Mouse (Mus musculus) intestine, embryonic 15.5 days (tissue): ENCODE results near the gene Ppargc1a. TPM values are rescaled to one million over a fixed set of nuclear protein-coding genes. Genes with fewer than 3 reads are reported as not detected.

Experiments used
- ATAC-seq: fragments of 200-750 bp; cut with Nextera tagmentation; 2 replicates; pipeline ENCODE4 v1.8.0; 2017; ENCODE audit warnings: moderate TSS enrichment, moderate library complexity
- H3K27ac ChIP-seq: fragments of 300-500 bp; sonication (generic); 2 replicates; pipeline ENCODE4 v1.5.1; 2015; ENCODE audit warnings: mild to moderate bottlenecking, inconsistent platforms
- H3K27me3 ChIP-seq: fragments of 300-500 bp; sonication (generic); replicated peaks from 2 replicates; pipeline ENCODE4 v1.6.1; 2015; ENCODE audit warnings: inconsistent platforms
- H3K36me3 ChIP-seq: fragments of 300-500 bp; sonication (generic); 2 replicates; pipeline ENCODE4 v1.6.1; 2015; ENCODE audit warnings: inconsistent platforms
- H3K4me1 ChIP-seq: fragments of 300-500 bp; sonication (generic); replicated peaks from 2 replicates; pipeline ENCODE4 v1.6.1; 2015; ENCODE audit warnings: inconsistent platforms
- H3K4me2 ChIP-seq: fragments of 300-500 bp; sonication (generic); replicated peaks from 2 replicates; pipeline ENCODE4 v1.6.1; 2015; ENCODE audit warnings: mild to moderate bottlenecking, inconsistent platforms
- H3K4me3 ChIP-seq: fragments of 300-500 bp; sonication (generic); replicated peaks from 2 replicates; pipeline ENCODE4 v1.5.1; 2015; ENCODE audit warnings: inconsistent platforms
- H3K9ac ChIP-seq: fragments of 300-500 bp; sonication (generic); 2 replicates; pipeline ENCODE4 v1.6.1; 2015; ENCODE audit warnings: inconsistent platforms
- H3K9me3 ChIP-seq: fragments of 300-500 bp; sonication (generic); 2 replicates; pipeline ENCODE4 v1.6.1; 2016; ENCODE audit warnings: inconsistent platforms
- WGBS: fragments of 180-500 bp; shearing (Covaris S2); methylation state at CpG from one replicate; pipeline ENCODE4 v1.1.7; 2015; 5-methylcytosine and 5-hydroxymethylcytosine counted together
- polyA plus RNA-seq: library from polyadenylated mRNA; unstranded; fragments of >200 nt; fragmentation: Nextera tagmentation; extraction: Ambion mirVana; gene quantifications from 2 replicates; pipeline ENCODE4 v1.2.1, GENCODE M21; 2015

Gene Ppargc1a
- polyA plus RNA-seq, 1 experiment from 2014 or later, result 6.9 TPM

DNA sequence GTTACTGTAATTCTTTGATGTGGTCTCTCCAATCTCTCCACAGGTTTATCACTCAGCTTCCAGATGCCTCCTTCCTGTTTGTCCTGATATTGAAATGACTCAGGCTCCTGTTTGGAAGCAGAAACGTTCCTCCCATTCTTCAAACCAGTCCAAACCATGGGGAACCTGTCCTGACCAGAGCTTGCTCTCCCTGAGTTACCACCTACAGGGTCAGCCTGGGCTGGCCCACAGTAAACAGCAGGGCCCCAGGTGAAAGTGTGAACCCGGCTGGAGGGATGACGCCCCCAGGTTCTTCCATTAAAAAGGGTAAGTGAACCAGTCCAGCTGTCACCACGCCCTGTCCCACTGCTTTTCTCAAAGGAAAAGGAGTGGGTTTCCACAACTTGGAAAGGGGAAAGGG lies 15.5 kb upstream of the Ppargc1a start:
- H3K36me3 ChIP-seq, result no peaks in the 10 kb centered on the region
- WGBS, result 60% methylated on average over 4 of the region's 4 CpGs
- H3K27ac ChIP-seq, result no peak overlapping the region
- ATAC-seq, result no peak
- peaks cover 8% of the 10 kb centered on the region; the same call in 1 of the 2 replicates for H3K4me1 ChIP-seq
- no peak overlapping the region for H3K4me2 ChIP-seq
- no peak overlapping the region for H3K9ac ChIP-seq
- H3K4me3 ChIP-seq, result no peak overlapping the region
- no peaks in the 10 kb centered on the region for H3K9me3 ChIP-seq
- no peaks in the 10 kb centered on the region for H3K27me3 ChIP-seq

DNA sequence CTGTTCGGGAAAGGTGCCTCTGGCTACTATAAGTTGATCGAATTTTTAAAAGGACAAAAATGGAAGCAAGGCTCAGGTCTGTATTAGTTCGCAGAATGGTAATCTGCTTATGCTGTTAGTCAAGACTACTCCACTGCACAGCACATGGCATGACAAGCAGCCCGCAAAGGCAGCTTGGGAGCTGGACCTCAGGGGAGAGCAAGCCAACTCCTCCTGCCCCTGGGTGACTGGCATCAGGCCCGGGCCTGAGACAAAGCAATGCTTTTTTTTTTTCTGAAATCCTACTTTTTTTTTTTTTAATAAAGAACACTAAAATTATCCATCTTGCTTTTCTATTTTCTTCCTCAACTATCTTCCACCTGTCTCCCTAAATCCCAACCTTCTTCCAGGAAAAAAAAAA lies 15.1 kb upstream of the Ppargc1a start:
- Histone ChIP-seq H3K9ac (no peak overlapping the region), H3K4me1 (peaks cover 8% of the 10 kb centered on the region; the same call in 1 of the 2 replicates), H3K9me3 (no peaks in the 10 kb centered on the region), H3K4me3 (no peak overlapping the region), H3K36me3 (no peaks in the 10 kb centered on the region), H3K27me3 (no peaks in the 10 kb centered on the region), H3K27ac (no peak overlapping the region), H3K4me2 (no peak overlapping the region)
- 87% methylated on average over 5 of the region's 5 CpGs for WGBS
- ATAC-seq, result no peak

DNA sequence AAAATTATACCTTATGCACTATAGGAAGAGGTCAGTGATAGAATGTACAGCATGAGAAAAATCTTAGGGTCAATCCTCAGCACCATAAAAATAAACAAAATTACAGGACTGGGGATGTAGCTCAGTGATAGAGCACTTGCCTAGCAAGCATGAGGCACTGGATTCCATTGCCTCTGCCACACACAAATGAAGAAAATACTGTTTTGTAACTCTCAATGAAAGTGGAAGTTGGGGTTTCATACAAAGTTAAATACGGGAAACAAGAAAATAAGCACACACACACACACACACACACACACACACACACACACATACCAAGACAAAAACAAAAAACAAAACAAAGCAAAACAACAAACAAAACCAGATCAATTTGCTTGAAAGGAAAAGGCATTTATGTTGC lies 10.1 kb upstream of the Ppargc1a start:
- H3K4me3 ChIP-seq, result no peak overlapping the region
- no peaks in the 10 kb centered on the region for H3K9me3 ChIP-seq
- no peaks in the 10 kb centered on the region for H3K27me3 ChIP-seq
- ATAC-seq, result no peak
- no peaks in the 10 kb centered on the region for H3K4me1 ChIP-seq
- no peak overlapping the region for H3K27ac ChIP-seq
- no peak overlapping the region for H3K9ac ChIP-seq
- 84% methylated on average over 1 of the region's 1 CpGs for WGBS
- H3K4me2 ChIP-seq, result no peak overlapping the region
- no peaks in the 10 kb centered on the region for H3K36me3 ChIP-seq

DNA sequence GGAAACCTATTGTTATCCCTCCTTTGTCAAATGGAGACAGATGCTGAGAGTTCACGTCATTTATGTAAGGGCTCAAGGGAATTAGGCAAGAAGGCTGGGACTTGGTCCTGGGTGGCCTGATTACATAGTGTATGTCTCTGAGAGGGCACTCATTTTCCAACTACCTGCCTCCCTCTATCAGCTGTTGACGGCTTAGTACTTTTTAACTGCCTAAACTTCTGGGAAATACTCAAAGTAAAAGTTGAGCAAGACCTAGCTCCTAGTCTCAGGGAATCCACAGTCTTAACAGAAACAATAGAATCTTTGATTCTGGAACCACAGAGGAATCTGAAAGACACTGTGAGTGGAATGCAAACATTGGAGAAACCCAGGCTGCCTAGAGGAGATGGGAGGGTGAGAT lies 6.2 kb upstream of the Ppargc1a start:
- no peak overlapping the region for H3K4me2 ChIP-seq
- no peak overlapping the region for H3K27ac ChIP-seq
- 63% methylated on average over 2 of the region's 2 CpGs for WGBS
- no peak overlapping the region for H3K9ac ChIP-seq
- no peaks in the 10 kb centered on the region for H3K9me3 ChIP-seq
- H3K4me1 ChIP-seq, result no peaks in the 10 kb centered on the region
- H3K36me3 ChIP-seq, result no peaks in the 10 kb centered on the region
- no peak overlapping the region for H3K4me3 ChIP-seq
- no peaks in the 10 kb centered on the region for H3K27me3 ChIP-seq
- ATAC-seq, result no peak

DNA sequence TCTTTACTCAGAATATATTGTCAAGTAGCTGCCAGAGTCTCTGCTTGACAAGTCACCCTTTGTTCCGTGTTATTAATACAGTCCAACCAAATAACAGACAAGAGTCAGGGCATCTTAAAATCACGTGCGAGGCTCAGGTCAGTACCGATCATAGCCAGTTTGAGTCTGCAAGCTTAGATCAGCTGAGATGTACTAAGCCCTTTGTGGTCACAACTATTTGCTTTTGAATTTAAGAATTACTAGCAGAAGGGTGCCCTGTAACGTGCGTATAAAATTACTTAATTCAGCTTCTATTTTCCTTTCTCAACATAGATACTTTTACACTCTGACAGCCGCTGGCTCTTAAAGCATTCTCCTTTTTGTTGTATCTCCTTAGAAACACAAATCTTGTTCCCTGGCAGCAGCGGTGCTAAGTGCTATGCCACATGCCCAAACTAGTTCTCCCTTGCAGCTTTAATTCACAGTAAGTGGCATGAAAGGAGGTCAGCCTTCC lies 718 bp upstream of the Ppargc1a start:
- Histone ChIP-seq H3K4me2 (no peak overlapping the region), H3K9ac (no peak overlapping the region), H3K4me3 (no peak overlapping the region), H3K27ac (no peak overlapping the region), H3K36me3 (no peaks in the 10 kb centered on the region), H3K9me3 (no peaks in the 10 kb centered on the region), H3K4me1 (no peaks in the 10 kb centered on the region), H3K27me3 (no peaks in the 10 kb centered on the region)
- ATAC-seq, result no peak
- 75% methylated on average over 8 of the region's 8 CpGs for WGBS

DNA sequence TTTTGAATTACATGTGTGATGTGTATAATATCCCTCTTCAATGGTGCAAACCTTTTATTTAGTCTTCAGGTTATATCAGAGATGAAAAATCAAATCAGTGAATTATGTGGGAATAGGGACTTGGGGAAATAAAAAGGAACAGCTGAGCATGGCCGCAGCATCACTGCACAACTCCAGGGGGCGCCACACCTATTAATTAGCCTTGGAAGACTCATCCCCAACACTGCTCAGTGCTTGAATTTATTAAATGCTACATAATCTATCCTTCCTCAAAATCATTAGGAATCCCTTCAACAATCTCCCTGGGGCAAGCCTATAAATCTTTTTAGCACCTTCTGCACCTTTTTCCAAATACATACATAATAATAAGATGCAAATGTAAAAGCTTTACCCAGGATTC lies 1.9 kb downstream of the Ppargc1a start:
- H3K4me1 ChIP-seq, result no peaks in the 10 kb centered on the region
- no peak overlapping the region for H3K9ac ChIP-seq
- H3K27me3 ChIP-seq, result no peaks in the 10 kb centered on the region
- 61% methylated on average over 2 of the region's 2 CpGs for WGBS
- H3K27ac ChIP-seq, result no peak overlapping the region
- H3K4me3 ChIP-seq, result no peak overlapping the region
- H3K36me3 ChIP-seq, result no peaks in the 10 kb centered on the region
- no peak overlapping the region for H3K4me2 ChIP-seq
- H3K9me3 ChIP-seq, result no peaks in the 10 kb centered on the region
- no peak for ATAC-seq

DNA sequence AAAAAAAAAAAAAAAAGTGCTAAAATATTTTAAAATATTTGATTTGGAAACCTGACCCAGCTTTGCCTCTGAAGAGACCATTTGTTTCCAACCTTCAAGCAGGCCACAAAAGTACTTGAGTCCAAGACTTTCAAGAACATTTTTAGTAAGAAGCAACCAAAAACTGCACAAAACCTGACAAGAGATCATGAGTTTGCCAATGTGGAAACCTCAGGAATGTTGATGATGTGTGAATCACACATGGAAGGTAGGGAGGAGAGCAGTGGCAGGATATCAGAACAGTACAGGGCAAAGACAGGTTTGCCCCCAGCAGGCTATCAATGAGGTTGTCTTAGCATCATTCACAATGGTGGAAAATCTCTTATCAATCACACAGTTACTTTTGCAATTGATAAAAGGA lies 2.5 kb downstream of the Ppargc1a start:
- Histone ChIP-seq H3K36me3 (no peaks in the 10 kb centered on the region), H3K9me3 (no peaks in the 10 kb centered on the region), H3K27me3 (no peaks in the 10 kb centered on the region), H3K27ac (no peak overlapping the region), H3K9ac (no peak overlapping the region), H3K4me2 (no peak overlapping the region), H3K4me1 (no peaks in the 10 kb centered on the region), H3K4me3 (no peak overlapping the region)
- ATAC-seq, result no peak

DNA sequence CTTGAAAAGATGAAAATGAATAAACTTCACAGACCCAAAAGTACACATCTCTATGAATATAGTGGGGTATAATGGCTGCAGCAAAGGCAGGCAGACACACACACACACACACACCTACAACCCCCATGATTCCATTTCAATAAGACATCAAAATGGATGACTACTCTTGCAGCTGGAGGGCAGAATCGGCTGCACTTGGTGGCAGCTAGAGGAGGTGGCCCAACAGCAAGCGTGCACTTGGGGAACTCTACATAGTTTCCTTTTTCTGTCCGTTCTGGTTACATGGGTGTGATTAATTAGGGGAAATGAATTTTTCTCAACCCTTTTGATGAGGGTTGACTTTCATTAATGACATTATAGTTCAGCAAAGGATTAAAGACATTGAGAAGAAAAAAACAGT lies 4.0 kb downstream of the Ppargc1a start:
- Histone ChIP-seq H3K27me3 (no peaks in the 10 kb centered on the region), H3K4me1 (no peaks in the 10 kb centered on the region), H3K4me3 (no peak overlapping the region), H3K27ac (no peak overlapping the region), H3K9ac (no peak overlapping the region), H3K4me2 (no peak overlapping the region), H3K36me3 (no peaks in the 10 kb centered on the region), H3K9me3 (no peaks in the 10 kb centered on the region)
- WGBS, result 69% methylated on average over 3 of the region's 3 CpGs
- no peak for ATAC-seq

DNA sequence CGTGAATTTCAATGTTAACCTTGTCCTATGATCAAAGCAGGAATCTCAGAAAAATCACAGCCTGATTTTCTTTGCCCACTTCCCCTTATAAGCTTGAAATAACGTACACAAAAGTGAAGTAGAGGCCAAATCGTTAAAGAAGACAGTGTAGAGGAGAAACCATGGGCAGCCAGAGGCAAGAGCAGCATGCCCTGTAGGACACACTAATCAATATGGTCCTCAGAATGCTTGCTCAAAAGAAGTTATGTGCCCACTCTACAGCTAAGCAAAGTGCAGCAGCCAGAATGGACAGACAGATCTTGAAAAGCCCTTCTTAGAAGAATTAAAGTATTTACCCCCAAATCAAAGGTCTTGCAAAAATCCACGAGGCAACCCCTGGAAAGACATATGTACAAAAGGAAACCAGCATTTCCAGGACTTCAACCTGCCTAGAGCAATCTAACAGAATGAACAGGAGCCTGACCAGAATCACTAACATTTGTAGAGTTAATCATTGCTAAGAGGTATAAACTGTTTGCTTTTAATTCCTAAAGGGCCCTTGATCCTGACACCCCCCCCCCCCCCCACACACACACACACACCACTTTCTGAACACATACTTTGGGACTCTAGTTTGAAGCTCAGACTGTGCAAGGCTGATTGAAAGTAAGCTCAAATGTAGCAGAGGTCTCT lies 9.8 kb downstream of the Ppargc1a start:
- WGBS, result 59% methylated on average over 4 of the region's 4 CpGs
- Histone ChIP-seq H3K4me1 (0 out of 2 replicates have a peak, but pooled peaks cover 7% of the 10 kb centered on the region), H3K4me2 (no peak overlapping the region), H3K36me3 (no peaks in the 10 kb centered on the region), H3K9ac (no peak overlapping the region), H3K9me3 (no peaks in the 10 kb centered on the region), H3K27me3 (no peaks in the 10 kb centered on the region), H3K27ac (no peak overlapping the region), H3K4me3 (no peak overlapping the region)
- peak; percentile 22; the same call in 1 of the 2 replicates for ATAC-seq

DNA sequence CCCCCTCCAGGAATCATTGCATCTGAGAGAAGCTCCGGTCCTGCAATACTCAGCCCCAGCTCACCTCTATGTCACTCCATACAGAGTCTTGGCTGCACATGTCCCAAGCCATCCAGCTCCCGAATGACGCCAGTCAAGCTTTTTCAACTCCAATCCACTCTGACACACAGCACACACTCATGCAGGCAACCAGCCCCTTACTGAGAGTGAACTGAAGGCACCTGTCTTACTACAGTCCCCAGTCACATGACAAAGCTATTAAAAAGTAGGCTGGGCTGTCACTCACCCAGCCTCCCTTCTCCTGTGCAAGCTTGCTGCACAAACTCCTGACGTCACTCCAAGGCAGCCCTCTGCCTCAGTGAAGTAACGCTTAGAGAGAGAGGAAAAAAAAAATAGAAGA lies 13.9 kb downstream of the Ppargc1a start:
- WGBS, result 3% methylated on average over 5 of the region's 5 CpGs
- peak; percentile 90 for ATAC-seq

DNA sequence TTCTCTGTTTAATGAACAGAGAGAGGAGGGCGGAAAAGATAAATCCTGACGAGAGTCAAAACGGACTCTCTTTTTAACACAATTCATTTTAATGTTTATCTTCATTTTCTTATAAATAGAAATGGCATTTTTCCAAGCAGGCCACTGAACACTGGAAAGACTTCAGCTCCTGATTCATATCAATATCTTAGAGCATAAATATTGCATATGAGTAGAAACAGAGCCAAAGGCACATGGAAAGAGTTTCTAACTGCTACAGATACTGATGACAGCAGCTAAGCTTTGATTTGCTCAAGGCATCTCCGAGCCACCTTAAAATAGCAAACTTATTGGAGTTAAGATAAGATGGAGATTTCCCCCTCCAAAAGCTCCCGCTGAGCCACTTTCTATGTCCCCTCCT lies 14.3 kb downstream of the Ppargc1a start:
- H3K9me3 ChIP-seq, result no peaks in the 10 kb centered on the region
- 4% methylated on average over 5 of the region's 5 CpGs for WGBS
- peak overlapping the region; percentile 54 for H3K4me3 ChIP-seq
- peak overlapping the region; percentile 64 for H3K4me2 ChIP-seq
- peak; percentile 19 for ATAC-seq
- peak overlapping the region; percentile 87 for H3K27ac ChIP-seq
- H3K4me1 ChIP-seq, result 0 out of 2 replicates have a peak, but pooled peaks cover 7% of the 10 kb centered on the region
- H3K27me3 ChIP-seq, result no peaks in the 10 kb centered on the region
- H3K9ac ChIP-seq, result peak overlapping the region; percentile 53; the same call in 1 of the 2 replicates
- no peaks in the 10 kb centered on the region for H3K36me3 ChIP-seq

More for the DNA sequence above, 13.9 kb downstream of the Ppargc1a start:
- H3K4me2 ChIP-seq, result peak overlapping the region; percentile 64
- H3K36me3 ChIP-seq, result no peaks in the 10 kb centered on the region
- H3K9ac ChIP-seq, result no peak overlapping the region
- H3K9me3 ChIP-seq, result no peaks in the 10 kb centered on the region
- peak overlapping the region; percentile 54 for H3K4me3 ChIP-seq
- H3K4me1 ChIP-seq, result 0 out of 2 replicates have a peak, but pooled peaks cover 7% of the 10 kb centered on the region
- peak overlapping the region; percentile 87 for H3K27ac ChIP-seq
- no peaks in the 10 kb centered on the region for H3K27me3 ChIP-seq

DNA sequence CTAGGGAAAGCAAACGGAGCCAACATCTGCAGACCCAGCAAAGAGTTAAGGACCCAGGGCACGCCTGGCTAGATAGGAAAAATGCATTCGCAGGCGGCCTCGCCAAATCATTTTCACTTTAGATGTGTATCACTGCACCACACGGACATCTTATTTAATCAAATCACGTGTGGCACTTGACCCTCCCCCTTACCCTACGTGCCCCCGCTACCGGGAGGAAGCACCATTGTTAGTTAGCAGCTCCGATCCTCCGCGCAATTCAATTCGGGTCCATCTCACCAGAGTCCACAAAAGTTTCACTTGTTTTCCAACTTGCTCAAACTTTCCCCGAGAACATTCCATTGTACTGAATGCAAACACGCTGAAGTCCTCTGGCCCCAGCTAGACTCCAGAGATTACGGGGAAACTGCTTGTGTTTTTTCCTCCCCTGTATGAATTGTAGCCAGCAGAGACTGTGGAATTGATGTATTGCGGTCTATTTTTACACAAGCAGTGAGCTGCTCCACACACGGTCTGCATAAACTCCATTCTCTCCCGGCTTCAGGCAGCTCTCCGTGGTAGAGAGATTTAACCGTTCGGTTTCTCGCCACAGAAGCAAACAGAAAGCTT lies 14.9 kb downstream of the Ppargc1a start:
- H3K4me3 ChIP-seq, result peak overlapping the region; percentile 54
- WGBS, result under 1% methylated on average over 24 of the region's 24 CpGs
- peak; percentile 71 for ATAC-seq

More for the DNA sequence above, 14.9 kb downstream of the Ppargc1a start:
- H3K36me3 ChIP-seq, result no peaks in the 10 kb centered on the region
- H3K27me3 ChIP-seq, result no peaks in the 10 kb centered on the region
- H3K4me1 ChIP-seq, result 0 out of 2 replicates have a peak, but pooled peaks cover 7% of the 10 kb centered on the region
- H3K4me2 ChIP-seq, result peak overlapping the region; percentile 64
- peak overlapping the region; percentile 53 for H3K9ac ChIP-seq
- peak overlapping the region; percentile 87 for H3K27ac ChIP-seq
- H3K9me3 ChIP-seq, result no peaks in the 10 kb centered on the region
